Mouse (Mus musculus) erythroid progenitor cell, adult 5-6 weeks (primary cell): ENCODE data around the gene Fnbp1. TPM values are rescaled to one million over a fixed set of nuclear protein-coding genes. Genes with fewer than 3 reads are reported as not detected.

Experiments
- ATAC-seq: replicated peaks from 2 replicates; pipeline ENCODE4 v1.8.0; 2016; ENCODE audit warnings: moderate number of reproducible peaks, mild to moderate bottlenecking, moderate TSS enrichment, inconsistent platforms; ENCODE audit not compliant: poor library complexity, low FRiP score, severe bottlenecking
- total RNA-seq, 2 experiments: library from RNA; stranded (forward) in 1 of 2; stranded (reverse) in 1 of 2; fragments of 150-400 nt in 1 of 2; fragments of 186-747, 209-891 nt in 1 of 2; gene quantifications; 2 replicates each; pipeline versions ENCODE4 v1.2.3 to v1.2.4; 2015 to 2017; ENCODE audit warnings: low replicate concordance in 2 of 2

Gene Fnbp1
- total RNA-seq, 2 experiments from 2014 or later, result 3.8 to 5.8 TPM

DNA sequence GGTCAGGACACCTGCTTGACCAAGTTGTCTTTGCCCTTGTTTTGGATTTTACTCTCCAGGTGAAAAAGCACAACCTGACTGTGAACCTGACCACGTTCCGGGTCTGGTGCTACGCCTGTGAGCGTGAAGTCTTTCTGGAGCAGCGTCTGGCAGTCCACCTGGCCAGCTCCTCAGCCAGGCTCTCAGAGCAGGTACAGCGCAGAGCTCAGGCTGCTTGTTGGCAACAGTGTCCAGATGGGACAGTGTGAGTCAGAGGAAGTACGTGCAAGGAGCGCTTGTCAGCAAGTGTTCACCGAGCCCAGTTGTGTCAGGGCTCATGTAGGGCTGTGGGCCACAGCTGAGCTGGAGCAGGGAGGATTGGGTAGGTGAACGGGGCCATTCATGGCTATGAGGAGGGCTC lies 139.0 kb downstream of the Fnbp1 start:
- no peak for ATAC-seq

DNA sequence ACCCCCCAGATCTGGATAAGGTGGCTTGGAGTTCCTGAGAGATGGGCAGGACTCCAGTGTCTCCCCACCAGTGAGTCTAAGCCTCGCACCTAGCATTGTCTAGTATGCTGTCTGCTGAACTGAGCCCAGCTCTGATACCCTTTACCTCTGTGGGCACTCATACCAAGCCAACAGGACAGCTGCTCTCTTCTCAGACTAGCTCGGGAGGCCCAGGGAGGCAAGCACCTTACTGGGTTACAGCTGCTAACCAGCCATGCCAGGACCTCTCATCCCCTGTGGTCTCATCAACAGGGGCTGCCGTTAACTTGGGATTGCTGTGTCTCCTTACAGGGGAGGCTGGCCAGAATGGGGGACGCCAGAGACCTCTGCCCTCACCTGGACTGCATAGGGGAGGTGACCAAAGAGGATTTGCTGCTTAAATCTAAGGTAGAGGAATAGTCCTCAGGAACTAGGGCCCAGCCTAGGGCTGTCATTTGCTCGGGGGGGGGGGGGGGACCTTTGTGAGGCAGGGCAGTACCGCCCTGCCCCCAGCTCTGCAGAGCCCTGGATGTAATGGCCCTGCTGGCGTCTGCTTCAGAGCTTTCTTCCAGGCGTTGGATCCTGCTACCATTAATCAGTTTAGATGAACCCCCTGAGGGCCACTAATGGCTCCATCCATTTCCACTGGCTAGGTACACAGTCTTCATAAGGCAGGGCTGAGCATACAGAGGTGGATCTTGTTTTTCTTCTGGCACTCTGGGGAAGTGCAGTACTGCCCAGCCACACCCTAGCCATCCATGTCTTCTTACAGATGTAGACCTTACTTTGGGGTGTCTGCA lies 143.2 kb downstream of the Fnbp1 start:
- no peak for ATAC-seq

DNA sequence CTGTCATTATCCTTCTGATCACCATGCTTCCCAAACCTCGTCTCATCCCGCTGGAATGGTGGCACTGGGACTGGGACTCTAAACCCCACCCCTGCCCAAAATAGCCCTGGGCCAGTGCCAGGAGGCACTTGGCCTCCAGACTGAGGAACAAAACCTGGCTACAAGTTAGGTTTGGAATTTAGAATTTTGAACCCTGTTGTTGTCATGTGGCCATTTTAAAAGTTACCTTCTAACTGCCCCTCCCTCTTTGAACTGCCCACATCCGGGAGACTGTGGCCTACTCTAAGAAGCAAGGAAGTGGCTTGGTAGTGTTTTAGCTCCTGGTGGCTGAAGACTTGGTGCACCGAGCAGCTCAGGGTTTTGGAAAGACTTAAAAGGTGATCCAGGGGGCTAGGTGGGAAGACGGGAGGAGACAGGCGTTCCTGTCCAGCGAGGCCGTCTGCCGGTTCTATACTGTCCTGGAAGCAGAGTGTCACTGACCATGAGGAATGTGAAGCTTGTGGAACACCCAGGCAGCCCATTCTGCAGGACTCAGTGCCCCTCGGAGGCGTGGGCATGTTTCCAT lies 146.3 kb downstream of the Fnbp1 start:
- no peak for ATAC-seq

DNA sequence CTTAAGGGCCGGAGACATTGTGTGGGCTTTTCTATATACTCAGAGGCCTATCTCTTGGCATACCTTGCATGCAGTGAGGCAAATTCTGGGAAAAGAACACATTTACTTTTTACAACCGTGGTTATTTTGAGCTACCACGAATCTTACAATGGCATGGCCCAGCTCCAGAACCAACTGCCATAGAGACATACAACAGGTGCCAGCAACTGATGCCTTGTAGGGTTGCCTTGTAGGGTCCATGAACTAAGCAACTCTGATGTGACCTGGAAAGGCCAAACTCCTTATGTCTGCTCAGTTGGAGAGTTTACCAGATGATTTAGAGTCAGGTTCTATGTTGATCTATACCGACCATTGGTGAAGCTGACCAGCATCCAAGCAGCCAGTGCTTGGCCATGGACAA lies 147.0 kb downstream of the Fnbp1 start:
- ATAC-seq, result no peak

DNA sequence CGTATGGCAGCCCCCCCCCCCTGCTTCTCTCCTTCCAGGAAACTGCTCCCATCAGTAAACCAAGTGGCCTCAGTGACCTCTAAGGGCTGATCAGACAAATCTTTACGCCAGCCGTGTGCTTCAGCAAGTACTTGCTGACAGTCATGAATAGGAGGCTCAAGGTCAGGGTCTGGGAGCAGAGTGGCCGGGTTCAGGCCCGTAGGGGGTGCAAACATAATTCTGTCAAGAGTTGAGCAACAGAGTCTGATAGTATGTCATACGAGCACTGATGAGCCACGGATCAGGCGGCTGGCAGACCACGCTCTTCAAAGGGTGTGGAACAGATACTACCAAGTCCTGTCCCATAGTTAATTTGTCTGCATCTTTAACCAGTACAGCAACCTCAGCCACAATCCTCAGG lies 151.6 kb downstream of the Fnbp1 start:
- no peak for ATAC-seq

DNA sequence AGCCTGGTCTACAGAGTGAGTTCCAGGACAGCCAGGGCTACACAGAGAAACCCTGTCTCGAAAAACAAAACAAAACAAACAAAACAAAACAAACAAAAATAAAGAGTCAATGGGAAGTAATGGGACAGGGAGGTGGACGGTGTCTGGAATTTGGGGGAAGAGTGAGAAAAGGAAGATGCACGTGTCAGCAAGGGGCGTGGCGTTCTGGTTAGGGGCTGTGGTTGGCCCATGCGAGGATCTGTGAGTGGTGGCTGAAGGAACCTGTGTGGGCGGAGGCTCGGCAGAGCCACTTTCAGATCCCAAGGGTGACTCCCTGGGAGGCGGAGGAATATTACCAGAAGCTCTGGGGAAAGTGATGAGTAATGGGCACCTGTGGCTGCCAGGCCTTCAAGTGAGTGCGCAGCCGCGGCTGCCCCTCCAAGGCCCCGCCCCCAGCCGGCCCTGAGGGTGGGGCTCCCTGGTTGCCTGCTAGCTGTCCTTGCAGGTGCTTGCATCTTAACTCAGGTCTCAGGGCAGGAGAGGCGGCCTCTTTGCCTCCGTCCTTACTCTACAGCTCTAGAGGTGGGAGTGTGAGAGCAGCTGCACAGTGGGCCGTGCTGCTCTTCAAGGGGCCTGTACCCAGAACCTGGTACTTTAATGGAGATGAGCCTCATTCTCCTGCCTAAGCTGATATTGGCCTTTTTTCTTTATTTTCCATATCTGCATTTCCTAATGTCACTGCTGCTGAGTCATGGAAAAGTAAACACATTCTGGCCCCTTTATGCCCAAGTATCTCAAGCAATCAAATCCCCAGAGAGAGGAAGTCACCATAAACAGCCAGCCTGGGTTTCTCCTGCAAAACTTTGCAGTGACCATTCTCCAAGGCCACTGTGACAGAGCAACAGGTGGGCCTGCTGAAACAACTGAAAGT lies 156.4 kb downstream of the Fnbp1 start:
- ATAC-seq, result no peak

DNA sequence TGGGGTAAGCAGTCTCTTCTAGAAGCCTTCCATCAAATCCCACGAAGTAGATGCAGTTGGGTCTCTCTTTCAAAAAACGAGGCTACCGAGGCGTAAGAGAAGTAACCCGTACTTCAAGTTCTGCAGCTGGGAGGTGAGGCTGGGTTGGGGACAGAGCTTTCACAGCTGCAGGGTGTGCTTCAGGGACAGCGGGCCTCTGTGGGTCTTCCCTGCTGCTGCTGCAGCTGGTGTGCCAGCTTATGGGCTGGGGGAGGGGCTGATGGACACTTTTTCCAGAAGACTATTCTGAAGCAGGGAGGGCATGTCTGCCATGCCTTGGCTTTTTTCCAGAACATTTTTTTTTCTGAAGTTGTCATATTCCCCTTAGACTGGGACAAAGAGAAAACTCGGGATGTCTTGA lies 158.8 kb downstream of the Fnbp1 start:
- no peak for ATAC-seq

DNA sequence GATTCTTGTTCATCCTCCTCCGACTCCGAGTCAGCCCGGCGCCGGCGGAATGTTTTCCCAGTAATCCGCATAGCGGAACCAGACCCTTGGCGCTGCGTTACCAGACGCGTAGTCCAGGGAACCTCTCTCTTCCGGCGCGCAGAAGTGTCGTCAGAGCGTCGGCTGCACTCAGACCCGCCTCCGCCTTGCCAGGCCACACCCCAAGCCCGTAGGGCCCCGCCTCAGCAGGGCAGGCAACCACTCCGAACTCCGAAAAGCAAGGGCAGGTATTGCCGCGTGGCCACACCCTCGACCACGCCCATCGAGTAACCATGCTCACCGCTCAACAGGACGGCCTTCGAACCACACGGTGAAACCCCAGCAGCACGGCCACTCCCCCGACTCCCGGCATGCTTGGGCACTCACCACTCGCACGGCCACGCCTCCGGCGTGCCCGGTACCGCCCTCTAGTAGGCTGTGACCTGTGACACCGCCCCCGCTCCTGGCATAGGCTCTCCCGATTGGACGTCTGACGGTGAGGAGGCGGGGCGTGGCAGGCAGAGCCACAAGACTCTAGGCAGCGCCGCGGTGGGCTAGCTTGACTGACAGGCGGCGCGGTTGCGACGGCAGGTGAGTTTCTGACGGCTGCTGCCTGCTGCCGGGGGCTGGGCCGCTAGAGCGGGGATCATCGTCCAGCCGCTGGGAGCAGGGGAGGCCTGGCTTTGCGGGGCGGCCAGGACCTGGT lies 159.9 kb downstream of the Fnbp1 start, which contains the start of the genes BC005624 and Usp20:
BC005624 (minus strand) TSS at position 412 of the 724 bp plus-strand sequence.
Usp20 (plus strand) TSS at position 490 of the 724 bp plus-strand sequence.
- ATAC-seq, result peak; percentile 93

Other genes starting within 250 kb of the Fnbp1 start
- not detected in 2 replicates for gene Ptges, start 212.1 kb downstream of the Fnbp1 start, total RNA-seq (2015; ENCODE audit: low replicate concordance)
- gene Ptges, start 212.1 kb downstream of the Fnbp1 start, total RNA-seq (2017; ENCODE audit: low replicate concordance), result 0.77 and 12.5 TPM in 2 replicates
- gene Tor1b, start 189.0 kb downstream of the Fnbp1 start, total RNA-seq (2015; ENCODE audit: low replicate concordance), result 18.0 TPM in 2 replicates
- 17.2 and 25.7 TPM in 2 replicates for gene Tor1b, start 189.0 kb downstream of the Fnbp1 start, total RNA-seq (2017; ENCODE audit: low replicate concordance)
- 15.9 and 24.7 TPM in 2 replicates for gene Tor1a, start 174.1 kb downstream of the Fnbp1 start, total RNA-seq (2015; ENCODE audit: low replicate concordance)
- gene Tor1a, start 174.1 kb downstream of the Fnbp1 start, total RNA-seq (2017; ENCODE audit: low replicate concordance), result 42.1 and 45.1 TPM in 2 replicates
- 13.0 and 15.5 TPM in 2 replicates for gene BC005624, start 159.8 kb downstream of the Fnbp1 start, total RNA-seq (2015; ENCODE audit: low replicate concordance)
- gene BC005624, start 159.8 kb downstream of the Fnbp1 start, total RNA-seq (2017; ENCODE audit: low replicate concordance), result 17.6 and 30.4 TPM in 2 replicates
- 5.0 TPM in 1 of 2 replicates, not detected in the other for gene Usp20, start 159.7 kb downstream of the Fnbp1 start, total RNA-seq (2015; ENCODE audit: low replicate concordance)
- 0.64 TPM in 1 of 2 replicates, not detected in the other for gene Usp20, start 159.7 kb downstream of the Fnbp1 start, total RNA-seq (2017; ENCODE audit: low replicate concordance)
- gene Gpr107, start 10.3 kb upstream of the Fnbp1 start, total RNA-seq (2015; ENCODE audit: low replicate concordance), result 15.1 and 24.7 TPM in 2 replicates
- 6.4 and 8.9 TPM in 2 replicates for gene Gpr107, start 10.3 kb upstream of the Fnbp1 start, total RNA-seq (2017; ENCODE audit: low replicate concordance)
- not detected in 2 replicates for gene Ncs1, start 103.8 kb upstream of the Fnbp1 start, total RNA-seq (2015; ENCODE audit: low replicate concordance)
- 0.39 TPM in 1 of 2 replicates, not detected in the other for gene Ncs1, start 103.8 kb upstream of the Fnbp1 start, total RNA-seq (2017; ENCODE audit: low replicate concordance)
- not detected in 2 replicates for gene Hmcn2, start 172.4 kb upstream of the Fnbp1 start, total RNA-seq (2015; ENCODE audit: low replicate concordance)
- gene Hmcn2, start 172.4 kb upstream of the Fnbp1 start, total RNA-seq (2017; ENCODE audit: low replicate concordance), result not detected in 2 replicates